Mouse (Mus musculus) midbrain, embryonic 12.5 days (tissue): Measurements from ENCODE around the gene Kcnj9. TPM values are rescaled to one million over a fixed set of nuclear protein-coding genes. Genes with fewer than 3 reads are reported as not detected.

Source experiments
- ATAC-seq: fragments of 200-750 bp; cut with Nextera tagmentation; 2 replicates; pipeline ENCODE4 v1.8.0; 2017; ENCODE audit warnings: low read depth, moderate TSS enrichment, moderate library complexity; ENCODE audit not compliant: low FRiP score
- H3K27ac ChIP-seq: fragments of 300-500 bp; sonication (generic); replicated peaks from 2 replicates; pipeline ENCODE4 v1.5.1; 2016; ENCODE audit warnings: mild to moderate bottlenecking
- H3K27me3 ChIP-seq: fragments of 300-500 bp; sonication (generic); 2 replicates; pipeline ENCODE4 v1.6.1; 2016; ENCODE audit warnings: mild to moderate bottlenecking
- H3K36me3 ChIP-seq: fragments of 300-500 bp; sonication (generic); 2 replicates; pipeline ENCODE4 v1.6.1; 2016
- H3K4me1 ChIP-seq: fragments of 300-500 bp; sonication (generic); 2 replicates; pipeline ENCODE4 v1.6.1; 2016
- H3K4me2 ChIP-seq: fragments of 300-500 bp; sonication (generic); replicated peaks from 2 replicates; pipeline ENCODE4 v1.6.1; 2016; ENCODE audit warnings: mild to moderate bottlenecking, moderate library complexity
- H3K4me3 ChIP-seq: fragments of 300-500 bp; sonication (generic); 2 replicates; pipeline ENCODE4 v1.5.1; 2016; ENCODE audit warnings: mild to moderate bottlenecking
- H3K9ac ChIP-seq: fragments of 300-500 bp; sonication (generic); replicated peaks from 2 replicates; pipeline ENCODE4 v1.6.1; 2016; ENCODE audit warnings: mild to moderate bottlenecking, moderate library complexity
- H3K9me3 ChIP-seq: fragments of 300-500 bp; sonication (generic); 2 replicates; pipeline ENCODE4 v1.6.1; 2016; ENCODE audit warnings: mild to moderate bottlenecking
- WGBS: fragments of 180-500 bp; shearing (Covaris S2); methylation state at CpG from one replicate; pipeline ENCODE4 v1.1.7; 2016; 5-methylcytosine and 5-hydroxymethylcytosine counted together
- polyA plus RNA-seq: library from polyadenylated mRNA; unstranded; fragments of >200 nt; fragmentation: Nextera tagmentation; extraction: Ambion mirVana; gene quantifications from 2 replicates; pipeline ENCODE4 v1.2.1, GENCODE M21; 2016

Gene Kcnj9
- polyA plus RNA-seq, 1 experiment from 2014 or later = 2.7 TPM

DNA sequence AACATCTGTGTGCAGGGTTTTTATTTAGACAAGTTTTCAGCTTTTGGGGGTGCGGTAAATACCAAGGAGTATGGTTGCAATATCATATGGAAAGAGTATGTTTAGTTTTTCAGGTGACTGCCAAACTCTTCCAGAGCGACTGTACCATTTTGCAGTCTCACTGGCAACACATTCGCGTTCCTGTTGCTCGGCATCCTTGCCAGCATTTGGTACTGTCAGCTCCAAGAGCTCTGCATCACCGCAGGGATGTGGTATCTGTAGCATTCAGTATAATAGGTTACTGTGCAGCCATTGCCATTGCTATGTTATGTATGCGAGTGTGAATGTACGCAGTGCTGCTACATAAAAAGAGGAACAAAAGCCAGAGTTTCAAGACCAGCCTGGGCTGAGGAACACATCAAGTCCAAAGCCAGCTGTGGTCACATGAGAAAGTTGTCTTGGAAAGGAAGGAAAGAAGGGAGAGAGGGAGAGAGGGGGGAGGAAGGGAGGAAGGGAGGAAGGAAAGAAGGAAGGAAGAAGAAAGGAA is 2.4 kb upstream of the Kcnj9 start:
- H3K9me3 ChIP-seq = no peaks in the 10 kb centered on the region
- H3K36me3 ChIP-seq = no peaks in the 10 kb centered on the region
- H3K4me2 ChIP-seq = no peak overlapping the region
- no peak overlapping the region for H3K27ac ChIP-seq
- H3K4me1 ChIP-seq = peaks cover 12% of the 10 kb centered on the region
- peaks cover 47% of the 10 kb centered on the region for H3K27me3 ChIP-seq
- 77% methylated on average over 8 of the region's 8 CpGs for WGBS
- H3K9ac ChIP-seq = no peak overlapping the region
- H3K4me3 ChIP-seq = no peak overlapping the region
- ATAC-seq = no peak

DNA sequence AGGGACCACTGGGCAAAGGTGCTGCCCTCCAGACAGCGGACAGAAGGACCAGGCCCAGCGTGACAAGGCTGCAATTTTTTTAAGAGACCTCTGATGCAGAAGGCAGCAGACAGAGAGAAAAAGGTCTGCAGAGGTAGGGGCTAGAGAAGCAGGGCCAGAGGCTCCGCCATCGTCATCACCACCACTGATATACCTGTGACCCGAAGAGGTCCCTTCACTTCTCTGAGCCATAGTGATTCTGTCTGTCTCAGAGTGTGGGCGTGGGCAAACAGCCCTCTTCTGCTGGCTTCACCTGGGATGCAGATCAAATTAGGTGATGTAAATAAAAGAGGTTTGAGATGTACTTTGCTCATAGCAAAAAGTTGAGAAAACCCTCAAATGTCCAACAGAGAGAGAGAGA is 498 bp upstream of the Kcnj9 start:
- WGBS = 68% methylated on average over 6 of the region's 6 CpGs
- no peak for ATAC-seq
- no peak overlapping the region for H3K4me3 ChIP-seq
- peak overlapping the region; percentile 46 for H3K27ac ChIP-seq
- H3K4me1 ChIP-seq = peaks cover 18% of the 10 kb centered on the region
- H3K9ac ChIP-seq = no peak overlapping the region
- H3K9me3 ChIP-seq = no peaks in the 10 kb centered on the region
- no peaks in the 10 kb centered on the region for H3K36me3 ChIP-seq
- H3K4me2 ChIP-seq = peak overlapping the region; percentile 47
- peaks cover 63% of the 10 kb centered on the region for H3K27me3 ChIP-seq

DNA sequence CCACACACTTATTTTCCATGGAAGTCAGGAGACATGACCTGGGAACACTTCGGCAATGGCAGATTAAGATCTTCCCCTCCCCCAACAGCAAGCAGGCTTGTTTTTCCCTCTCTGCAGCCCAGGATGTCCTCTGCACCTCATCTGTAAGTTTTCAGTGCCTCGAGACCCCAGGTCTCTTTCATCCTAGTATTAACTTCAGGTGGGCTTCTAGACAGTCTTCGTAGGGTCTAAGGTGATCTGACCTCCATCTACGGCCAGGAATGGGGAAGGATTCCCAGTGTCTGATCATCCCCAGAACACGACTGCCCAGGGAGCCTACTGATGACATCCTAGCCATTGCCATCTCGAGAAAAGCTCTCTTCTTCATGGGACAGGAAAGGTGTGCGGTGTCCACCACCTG is 657 bp downstream of the Kcnj9 start:
- H3K4me1 ChIP-seq = peaks cover 25% of the 10 kb centered on the region
- H3K4me3 ChIP-seq = no peak overlapping the region
- H3K27ac ChIP-seq = no peak overlapping the region
- H3K9me3 ChIP-seq = no peaks in the 10 kb centered on the region
- ATAC-seq = no peak
- H3K36me3 ChIP-seq = no peaks in the 10 kb centered on the region
- H3K4me2 ChIP-seq = peak overlapping the region; percentile 47
- peaks cover 58% of the 10 kb centered on the region for H3K27me3 ChIP-seq
- 88% methylated on average over 7 of the region's 7 CpGs for WGBS
- H3K9ac ChIP-seq = no peak overlapping the region; the same call in 1 of the 2 replicates

DNA sequence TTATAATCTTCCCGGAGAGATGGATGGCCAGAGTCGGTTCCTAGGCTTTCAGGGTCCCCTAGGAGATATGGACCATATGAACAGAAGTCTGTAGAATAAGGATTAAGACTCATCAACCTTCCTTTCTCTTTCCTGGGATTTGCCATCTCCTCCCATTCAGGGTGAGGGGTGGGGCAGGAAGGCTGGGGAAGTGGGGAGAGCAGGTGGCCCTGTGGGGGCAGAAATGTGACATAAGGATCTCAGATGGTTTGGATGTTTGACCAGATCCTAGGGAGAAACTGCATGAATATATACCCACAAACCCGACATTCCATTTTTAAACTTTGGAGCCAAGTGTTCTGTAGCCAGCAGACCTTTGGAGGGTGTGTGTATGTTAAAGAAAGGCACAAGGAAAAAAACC is 1.1 kb downstream of the Kcnj9 start:
- no peaks in the 10 kb centered on the region for H3K36me3 ChIP-seq
- no peak overlapping the region for H3K27ac ChIP-seq
- H3K4me2 ChIP-seq = no peak overlapping the region
- 88% methylated on average over 3 of the region's 3 CpGs for WGBS
- H3K9me3 ChIP-seq = no peaks in the 10 kb centered on the region
- no peak overlapping the region for H3K9ac ChIP-seq
- no peak overlapping the region for H3K4me3 ChIP-seq
- peaks cover 58% of the 10 kb centered on the region for H3K27me3 ChIP-seq
- H3K4me1 ChIP-seq = peaks cover 30% of the 10 kb centered on the region
- ATAC-seq = no peak

DNA sequence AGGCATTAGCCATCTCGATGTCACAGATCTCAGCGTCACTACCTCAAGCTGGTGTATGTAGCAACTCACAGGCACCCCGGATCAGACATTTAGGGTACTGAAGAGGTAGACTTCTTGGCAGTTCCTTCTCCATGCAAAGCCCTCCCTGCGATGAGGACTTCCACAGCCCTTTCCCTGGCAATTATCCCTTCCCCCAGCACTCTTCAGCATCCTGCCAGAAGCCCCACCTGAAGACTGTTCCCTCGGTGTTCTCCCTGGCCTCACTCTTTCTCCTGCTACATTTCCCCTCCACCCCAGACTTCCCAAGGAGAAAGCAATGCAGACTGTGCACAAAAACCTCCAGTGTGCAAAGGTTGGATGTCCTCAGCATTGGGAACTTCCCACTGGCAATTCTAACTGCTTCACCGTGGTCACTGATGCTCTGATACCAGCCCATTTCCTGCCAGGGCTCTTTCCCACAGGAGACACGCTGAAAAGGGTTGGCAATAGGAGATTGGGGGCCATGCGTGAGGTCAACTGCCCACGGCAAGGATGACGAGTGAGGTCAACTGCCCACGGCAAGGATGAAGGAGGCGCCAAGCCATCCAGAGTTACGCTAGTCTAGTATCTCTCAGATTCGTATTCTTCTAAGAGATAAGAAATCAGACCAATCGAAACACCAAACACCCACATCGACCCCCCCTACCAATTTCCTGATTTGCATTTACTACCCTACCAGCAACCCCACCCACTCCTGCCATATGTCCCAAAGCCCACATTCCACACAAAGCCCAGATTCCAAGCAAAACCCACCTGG is 1.7 kb downstream of the Kcnj9 start:
- WGBS = 91% methylated on average over 16 of the region's 16 CpGs
- no peak overlapping the region for H3K4me2 ChIP-seq
- H3K9ac ChIP-seq = no peak overlapping the region
- H3K27me3 ChIP-seq = peaks cover 63% of the 10 kb centered on the region
- no peak overlapping the region for H3K27ac ChIP-seq
- no peaks in the 10 kb centered on the region for H3K36me3 ChIP-seq
- H3K4me3 ChIP-seq = no peak overlapping the region
- H3K4me1 ChIP-seq = peaks cover 36% of the 10 kb centered on the region
- ATAC-seq = no peak
- no peaks in the 10 kb centered on the region for H3K9me3 ChIP-seq

GRCm38 (mm10) chr1:172326684-172327083 is 2.4 kb downstream of the Kcnj9 start:
- H3K9ac ChIP-seq = no peak overlapping the region
- no peak for ATAC-seq
- 60% methylated on average over 11 of the region's 11 CpGs for WGBS

DNA sequence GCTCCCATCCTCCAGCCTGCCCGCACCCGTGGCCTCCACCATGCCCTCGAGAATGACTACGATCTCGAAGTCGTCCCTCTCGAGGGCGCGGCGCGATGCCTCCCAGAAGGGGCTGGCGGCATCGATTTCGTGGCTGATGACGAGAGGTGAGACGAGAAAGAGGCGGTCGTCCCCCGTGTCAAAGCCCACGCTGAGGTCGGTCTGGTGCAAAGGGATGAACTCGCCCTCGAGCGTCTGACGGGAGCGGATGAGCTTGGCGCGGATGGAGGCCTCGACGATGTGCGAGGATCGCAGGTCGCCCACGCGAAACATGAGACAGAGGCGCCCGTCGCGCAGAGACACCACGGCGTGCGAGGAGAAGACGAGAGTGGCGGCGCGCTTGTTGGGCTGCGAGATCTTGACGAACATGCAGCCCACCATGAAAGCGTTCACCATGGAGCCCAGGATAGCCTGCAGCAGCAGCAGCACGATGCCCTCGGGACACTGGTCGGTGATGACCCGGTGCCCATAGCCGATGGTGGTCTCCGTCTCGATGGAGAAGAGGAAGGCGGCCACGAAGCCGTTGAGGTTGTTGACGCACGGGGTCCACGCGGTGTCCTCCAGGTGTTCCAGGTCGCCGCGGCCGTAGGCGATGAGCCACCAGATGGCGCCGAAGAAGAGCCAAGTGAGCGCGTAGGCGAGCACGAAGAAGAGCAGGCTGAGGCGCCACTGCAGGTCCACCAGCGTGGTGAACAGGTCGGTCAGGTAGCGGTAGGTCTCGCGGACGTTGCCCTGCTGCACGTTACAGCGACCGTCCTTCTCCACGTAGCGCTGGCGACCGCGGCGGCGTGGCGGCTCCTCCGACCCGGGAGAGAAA is 3.2 kb downstream of the Kcnj9 start:
- 22% methylated on average over 94 of the region's 94 CpGs for WGBS
- Histone ChIP-seq H3K4me3 (peak overlapping the region; percentile 41), H3K27me3 (peaks cover 67% of the 10 kb centered on the region), H3K27ac (no peak overlapping the region), H3K4me1 (peaks cover 43% of the 10 kb centered on the region), H3K9me3 (no peaks in the 10 kb centered on the region), H3K36me3 (peaks cover under 1% of the 10 kb centered on the region; the same call in 1 of the 2 replicates), H3K4me2 (peak overlapping the region; percentile 64), H3K9ac (peak overlapping the region; percentile 40)
- peak; percentile 38 for ATAC-seq

More at GRCm38 (mm10) chr1:172326684-172327083, 2.4 kb downstream of the Kcnj9 start:
- H3K27me3 ChIP-seq = peaks cover 69% of the 10 kb centered on the region
- H3K9me3 ChIP-seq = no peaks in the 10 kb centered on the region
- peak overlapping the region; percentile 41 for H3K4me3 ChIP-seq
- H3K4me2 ChIP-seq = peak overlapping the region; percentile 64
- no peak overlapping the region for H3K27ac ChIP-seq
- peaks cover 39% of the 10 kb centered on the region for H3K4me1 ChIP-seq
- no peaks in the 10 kb centered on the region for H3K36me3 ChIP-seq

DNA sequence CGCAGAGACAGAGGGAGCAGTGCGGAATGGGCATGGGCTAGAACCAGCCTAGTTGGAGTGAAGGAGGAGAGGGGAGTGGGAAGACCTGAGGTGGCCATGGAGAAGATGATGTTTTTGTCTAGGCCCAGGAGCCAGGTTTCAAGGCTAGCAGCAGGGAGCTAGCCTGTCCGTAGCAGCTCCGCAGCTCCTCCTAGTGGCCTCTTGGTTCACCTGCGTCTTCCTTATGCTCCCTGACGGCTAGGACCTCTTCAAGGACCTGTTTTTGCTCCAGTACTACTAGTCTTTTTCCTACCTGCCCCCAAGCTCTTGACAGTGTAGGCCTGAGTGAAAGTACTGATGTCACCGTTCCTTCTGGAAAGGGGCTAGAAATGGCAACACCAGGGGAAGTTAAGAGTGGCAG is 4.4 kb downstream of the Kcnj9 start:
- Histone ChIP-seq H3K9me3 (no peaks in the 10 kb centered on the region), H3K4me3 (no peak overlapping the region), H3K9ac (no peak overlapping the region), H3K36me3 (peaks cover 7% of the 10 kb centered on the region; the same call in 1 of the 2 replicates), H3K27ac (no peak overlapping the region), H3K4me1 (peaks cover 54% of the 10 kb centered on the region), H3K4me2 (no peak overlapping the region), H3K27me3 (peaks cover 61% of the 10 kb centered on the region)
- ATAC-seq = peak; percentile 35
- WGBS = 10% methylated on average over 7 of the region's 7 CpGs

DNA sequence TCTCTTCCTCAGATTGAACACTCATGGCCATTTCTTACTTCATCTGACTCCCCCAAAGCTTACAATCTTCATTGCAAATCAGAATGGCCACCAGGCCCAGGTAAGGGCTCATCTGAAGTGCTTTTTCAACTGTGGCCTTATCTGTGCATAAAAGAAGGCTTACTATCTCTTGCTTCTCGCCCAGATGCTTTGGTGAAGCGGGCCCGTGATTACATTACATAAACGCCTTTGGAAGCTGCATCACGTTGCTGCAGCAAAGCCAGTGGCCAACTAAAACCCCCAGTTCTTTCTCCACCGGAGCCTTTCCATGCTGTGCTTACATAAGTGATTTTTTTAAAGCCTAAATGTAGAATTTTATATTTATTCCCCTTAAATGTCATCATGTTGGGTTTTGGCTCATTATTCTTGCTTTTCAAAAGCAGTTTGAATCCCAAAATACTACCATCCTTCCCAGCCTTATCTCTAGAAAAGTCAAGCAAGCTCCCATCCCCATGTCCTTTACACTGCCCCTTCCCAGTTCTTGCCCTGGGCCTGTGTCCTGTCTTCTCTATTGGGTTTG is 5.2 kb downstream of the Kcnj9 start:
- peaks cover 55% of the 10 kb centered on the region for H3K27me3 ChIP-seq
- H3K36me3 ChIP-seq = peaks cover 11% of the 10 kb centered on the region
- H3K9me3 ChIP-seq = no peaks in the 10 kb centered on the region
- no peak overlapping the region for H3K9ac ChIP-seq
- 59% methylated on average over 6 of the region's 6 CpGs for WGBS
- peaks cover 54% of the 10 kb centered on the region for H3K4me1 ChIP-seq
- H3K27ac ChIP-seq = peak overlapping the region; percentile 36; the same call in 1 of the 2 replicates
- no peak overlapping the region for H3K4me3 ChIP-seq
- ATAC-seq = no peak
- no peak overlapping the region for H3K4me2 ChIP-seq

DNA sequence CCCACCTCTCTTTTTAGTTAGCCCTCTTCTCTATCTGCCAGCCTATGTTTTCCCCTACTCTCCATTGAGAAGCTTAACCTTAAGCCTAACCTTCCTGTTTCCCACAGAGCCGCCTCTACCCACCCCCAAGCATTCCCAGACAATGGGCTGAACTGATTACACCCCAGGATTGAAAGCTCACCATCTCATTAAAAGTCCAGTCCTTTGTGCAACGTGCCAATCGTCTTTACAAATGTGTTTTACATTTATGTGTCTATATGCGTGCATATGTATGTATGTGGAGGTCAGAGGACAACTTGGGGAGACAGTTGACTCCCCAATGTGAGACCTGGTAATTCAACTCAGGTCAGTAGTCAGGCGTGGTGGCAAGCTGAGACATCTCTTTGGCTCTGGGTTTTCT is 5.8 kb downstream of the Kcnj9 start:
- H3K4me2 ChIP-seq = no peak overlapping the region
- no peak for ATAC-seq
- peak overlapping the region; percentile 49; the same call in 1 of the 2 replicates for H3K9ac ChIP-seq
- H3K36me3 ChIP-seq = peaks cover 17% of the 10 kb centered on the region
- peaks cover 49% of the 10 kb centered on the region for H3K27me3 ChIP-seq
- no peak overlapping the region for H3K4me3 ChIP-seq
- H3K4me1 ChIP-seq = peaks cover 55% of the 10 kb centered on the region
- no peak overlapping the region for H3K27ac ChIP-seq
- no peaks in the 10 kb centered on the region for H3K9me3 ChIP-seq
- 9% methylated on average over 5 of the region's 5 CpGs for WGBS

GRCm38 (mm10) chr1:172322725-172323124 is 6.4 kb downstream of the Kcnj9 start:
- no peak overlapping the region for H3K4me3 ChIP-seq
- H3K9me3 ChIP-seq = no peaks in the 10 kb centered on the region
- H3K36me3 ChIP-seq = peaks cover 23% of the 10 kb centered on the region
- H3K27ac ChIP-seq = no peak overlapping the region
- peak overlapping the region; percentile 49 for H3K9ac ChIP-seq
- no peak for ATAC-seq
- H3K4me1 ChIP-seq = peaks cover 60% of the 10 kb centered on the region
- WGBS = 52% methylated on average over 13 of the region's 13 CpGs
- H3K27me3 ChIP-seq = peaks cover 44% of the 10 kb centered on the region
- H3K4me2 ChIP-seq = no peak overlapping the region
